Mouse (Mus musculus) T-cell, adult 2 months (primary cell): ENCODE results near the gene Sae1.
A peak's percentile ranks its signal among the peaks of the same experiment; 100 is the strongest.

Experiments
- DNase-seq: peaks from one replicate; pipeline ENCODE4 v3.0.0; 2022; ENCODE audit warnings: low spot score

Sae1 gene

GRCm38 (mm10) chr7:16357602-16358001, 30.0 kb downstream of the Sae1 start:
- DNase-seq = no peak

GRCm38 (mm10) chr7:16355854-16356594, 31.6 kb downstream of the Sae1 start:
- DNase-seq = no peak

- DNase-seq = peak; percentile 52
These were observed 37.6 kb downstream of the Sae1 start for GRCm38 (mm10) chr7:16349999-16350398.

- no peak for DNase-seq
These were observed 42.3 kb downstream of the Sae1 start for GRCm38 (mm10) chr7:16345297-16345696.

- DNase-seq = no peak
These were observed 43.0 kb downstream of the Sae1 start for GRCm38 (mm10) chr7:16344598-16344997.

GRCm38 (mm10) chr7:16337733-16338132, 49.9 kb downstream of the Sae1 start:
- peak; percentile 31 for DNase-seq

- DNase-seq = no peak
These were observed 58.5 kb downstream of the Sae1 start for GRCm38 (mm10) chr7:16329146-16329545.

- DNase-seq = no peak
These were observed 61.0 kb downstream of the Sae1 start for GRCm38 (mm10) chr7:16326607-16326971.

GRCm38 (mm10) chr7:16325920-16326606, 61.5 kb downstream of the Sae1 start:
- peak; percentile 58 for DNase-seq

- DNase-seq = no peak
These were observed 62.9 kb downstream of the Sae1 start for GRCm38 (mm10) chr7:16324661-16325060.

GRCm38 (mm10) chr7:16320479-16320878, 67.1 kb downstream of the Sae1 start:
- no peak for DNase-seq

GRCm38 (mm10) chr7:16319216-16319615, 68.4 kb downstream of the Sae1 start:
- DNase-seq = no peak

- DNase-seq = no peak
These were observed 70.5 kb downstream of the Sae1 start for GRCm38 (mm10) chr7:16317094-16317493.

GRCm38 (mm10) chr7:16315222-16315759, 72.3 kb downstream of the Sae1 start:
- no peak for DNase-seq

GRCm38 (mm10) chr7:16314221-16314775, 73.3 kb downstream of the Sae1 start:
- DNase-seq = no peak

- peak; percentile 78 for DNase-seq
These were observed 74.0 kb downstream of the Sae1 start for GRCm38 (mm10) chr7:16313481-16314220.

- DNase-seq = peak; percentile 42
These were observed 74.8 kb downstream of the Sae1 start for GRCm38 (mm10) chr7:16312672-16313311.

GRCm38 (mm10) chr7:16312011-16312671, 75.5 kb downstream of the Sae1 start:
- DNase-seq = peak; percentile 12

- DNase-seq = peak; percentile 65
These were observed 76.1 kb downstream of the Sae1 start for GRCm38 (mm10) chr7:16311453-16312004.

- DNase-seq = peak; percentile 75
These were observed 76.8 kb downstream of the Sae1 start for GRCm38 (mm10) chr7:16310521-16311452.
